Mouse (Mus musculus): ENCODE data around the gene Krt81.

The Krt81 gene

GRCm38 (mm10) chr15:101453093-101453736 lies 10.3 kb downstream of the Krt81 start:
- peak; percentile 46 for DNase-seq (ENCODE audit: low spot score)

GRCm38 (mm10) chr15:101447444-101447843 lies 16.1 kb downstream of the Krt81 start, which contains the start of gene Krt88:
Krt88 (plus strand) TSS chr15:101447744.
- no peak for DNase-seq (ENCODE audit: low spot score)

GRCm38 (mm10) chr15:101446572-101446971 lies 17.0 kb downstream of the Krt81 start:
- no peak for DNase-seq (ENCODE audit: low spot score)

GRCm38 (mm10) chr15:101440837-101441236 lies 22.7 kb downstream of the Krt81 start:
- no peak for DNase-seq (ENCODE audit: low spot score)

GRCm38 (mm10) chr15:101438555-101438954 lies 25.0 kb downstream of the Krt81 start, which contains the start of gene Krt87:
Krt87 (minus strand) TSS chr15:101438804.
- DNase-seq (ENCODE audit: low spot score) = no peak

GRCm38 (mm10) chr15:101436611-101437010 lies 26.9 kb downstream of the Krt81 start:
- no peak for DNase-seq (ENCODE audit: low spot score)

- DNase-seq (ENCODE audit: low spot score) = no peak
Measured at GRCm38 (mm10) chr15:101424914-101425313, 38.6 kb downstream of the Krt81 start.

GRCm38 (mm10) chr15:101420903-101421302 lies 42.6 kb downstream of the Krt81 start:
- DNase-seq (ENCODE audit: low spot score) = no peak

- DNase-seq (ENCODE audit: low spot score) = no peak
Measured at GRCm38 (mm10) chr15:101418950-101419349, 44.6 kb downstream of the Krt81 start.

- DNase-seq (ENCODE audit: low spot score) = no peak
Measured at GRCm38 (mm10) chr15:101414807-101415565, 48.6 kb downstream of the Krt81 start.

- DNase-seq (ENCODE audit: low spot score) = no peak
Measured at GRCm38 (mm10) chr15:101413916-101414635, 49.5 kb downstream of the Krt81 start.

- peak; percentile 31 for DNase-seq (ENCODE audit: low spot score)
Measured at GRCm38 (mm10) chr15:101412188-101412587, 51.4 kb downstream of the Krt81 start.

- DNase-seq (ENCODE audit: low spot score) = no peak
Measured at GRCm38 (mm10) chr15:101410775-101411174, 52.8 kb downstream of the Krt81 start, which contains the start of gene Krt7. Krt7 (plus strand) TSS chr15:101411043.
